In genomic region chr11:51388892-51389340, GRCm38 (mm10) we compare ENCODE assay signal across 15 mouse cellular contexts.
A peak's percentile ranks its signal among the peaks of the same experiment; 100 is the strongest.
DNase-seq lines count a peak whose midpoint lies in the region; ATAC-seq and TF ChIP-seq lines count a peak whose summit lies in the region.
"Had no signal": no experiment of that assay in that cellular context is flagged by ENCODE, and none has a peak within 500 bp of the region (broad histone marks: within the 10 kb centered on the region; RNA-seq: fewer than 3 reads in every experiment).

No protein-coding gene starts in this region.

- peak; percentile 58; the same call in 1 of the 2 replicates for ATAC-seq in lung, embryonic 15.5 days (ENCODE audit: borderline replicate concordance, extremely low read depth, low FRiP score, low TSS enrichment)
- no peak for ATAC-seq in embryonic facial prominence, embryonic 12.5 days (ENCODE audit: insufficient number of reproducible peaks, insufficient read depth, low FRiP score, low TSS enrichment)
- peak; percentile 53; the same call in 1 of the 2 replicates for ATAC-seq in limb, embryonic 11.5 days (ENCODE audit: insufficient number of reproducible peaks, low FRiP score, low TSS enrichment, low read depth)
- ATAC-seq in stomach, postnatal 0 days (ENCODE audit: low FRiP score, low TSS enrichment) = peak; percentile 64; the same call in 1 of the 2 replicates
- ATAC-seq: activated CD4-positive, CD25-positive, alpha-beta regulatory T cell, adult 4 months; midbrain, embryonic 13.5 days had no signal

- no peaks in the 10 kb centered on the region for H3K27me3 ChIP-seq in lung, embryonic 15.5 days
- 0 out of 2 replicates have a peak, but pooled peaks cover 15% of the 10 kb centered on the region for H3K27me3 ChIP-seq in embryonic facial prominence, embryonic 12.5 days
- H3K27me3 ChIP-seq in limb, embryonic 11.5 days (ENCODE audit: control insufficient read depth, insufficient read depth, low read length) = no peaks in the 10 kb centered on the region
- no peaks in the 10 kb centered on the region for H3K27me3 ChIP-seq in stomach, postnatal 0 days (ENCODE audit: control insufficient read depth, insufficient read depth, low read length)
- H3K27me3 ChIP-seq: midbrain, embryonic 13.5 days had no signal

- no peak overlapping the region for H3K27ac ChIP-seq in lung, embryonic 15.5 days
- no peak overlapping the region; the same call in 1 of the 2 replicates for H3K27ac ChIP-seq in embryonic facial prominence, embryonic 12.5 days
- H3K27ac ChIP-seq in limb, embryonic 11.5 days (replicated peaks; ENCODE audit: low read depth, low read length) = peak overlapping the region; percentile 87; the same call in 1 of the 2 replicates
- no peak overlapping the region for H3K27ac ChIP-seq in stomach, postnatal 0 days (replicated peaks)
- H3K27ac ChIP-seq: midbrain, embryonic 13.5 days had no signal

- no peak overlapping the region for H3K9ac ChIP-seq in lung, embryonic 15.5 days
- H3K9ac ChIP-seq in embryonic facial prominence, embryonic 12.5 days = no peak overlapping the region
- no peak overlapping the region for H3K9ac ChIP-seq in limb, embryonic 11.5 days (ENCODE audit: low read length)
- H3K9ac ChIP-seq in stomach, postnatal 0 days (ENCODE audit: low read length) = no peak overlapping the region
- H3K9ac ChIP-seq: midbrain, embryonic 13.5 days had no signal

- DNase-seq in lung, postnatal 25 days (ENCODE audit: low spot score) = no peak
- DNase-seq in limb, embryonic 11.5 days (ENCODE audit: low spot score) = peak; percentile 55
- no peak for DNase-seq in stomach, postnatal 0 days (ENCODE audit: low spot score)
- no peak for DNase-seq in left cerebral cortex, adult 9 months (ENCODE audit: low spot score in 2 of 2)
- DNase-seq in B cell, adult 2 months = no peak
- DNase-seq: cerebellum, postnatal 36 days; kidney, postnatal 36 days; layer of hippocampus, postnatal 36 days; liver; lung, adult 2 months; thymus, adult 18-20 months had no signal

- no peak overlapping the region for H3K4me2 ChIP-seq in lung, embryonic 15.5 days
- H3K4me2 ChIP-seq in embryonic facial prominence, embryonic 12.5 days (replicated peaks) = peak overlapping the region; percentile 29; the same call in 1 of the 2 replicates
- no peak overlapping the region for H3K4me2 ChIP-seq in limb, embryonic 11.5 days (ENCODE audit: low read depth, severe bottlenecking)
- H3K4me2 ChIP-seq in stomach, postnatal 0 days (replicated peaks; ENCODE audit: low read depth) = no peak overlapping the region
- H3K4me2 ChIP-seq: midbrain, embryonic 13.5 days had no signal

- H3K4me3 ChIP-seq in lung, embryonic 15.5 days = no peak overlapping the region
- no peak overlapping the region for H3K4me3 ChIP-seq in embryonic facial prominence, embryonic 12.5 days
- H3K4me3 ChIP-seq in limb, embryonic 11.5 days (ENCODE audit: low read depth, low read length) = no peak overlapping the region
- no peak overlapping the region for H3K4me3 ChIP-seq in stomach, postnatal 0 days (ENCODE audit: low read depth, low read length)
- H3K4me3 ChIP-seq: midbrain, embryonic 13.5 days had no signal

- peaks cover 17% of the 10 kb centered on the region for H3K4me1 ChIP-seq in lung, embryonic 15.5 days
- peaks cover 37% of the 10 kb centered on the region for H3K4me1 ChIP-seq in embryonic facial prominence, embryonic 12.5 days
- H3K4me1 ChIP-seq in limb, embryonic 11.5 days (ENCODE audit: control insufficient read depth, insufficient read depth, low read length) = peaks cover 32% of the 10 kb centered on the region
- H3K4me1 ChIP-seq in stomach, postnatal 0 days (replicated peaks; ENCODE audit: control insufficient read depth, insufficient read depth) = peaks cover 3% of the 10 kb centered on the region; the same call in 1 of the 2 replicates
- H3K4me1 ChIP-seq: midbrain, embryonic 13.5 days had no signal

- 23% methylated on average over 8 of the region's 8 CpGs for WGBS in lung, embryonic 15.5 days
- WGBS in embryonic facial prominence, embryonic 12.5 days = 29% methylated on average over 8 of the region's 8 CpGs
- WGBS in limb, embryonic 11.5 days = 13% methylated on average over 7 of the region's 8 CpGs
- 33% methylated on average over 8 of the region's 8 CpGs for WGBS in stomach, postnatal 0 days

- no peaks in the 10 kb centered on the region for H3K9me3 ChIP-seq in lung, embryonic 15.5 days
- H3K9me3 ChIP-seq in embryonic facial prominence, embryonic 12.5 days = no peaks in the 10 kb centered on the region
- H3K9me3 ChIP-seq in limb, embryonic 11.5 days (ENCODE audit: control insufficient read depth, low read length) = no peaks in the 10 kb centered on the region
- no peaks in the 10 kb centered on the region for H3K9me3 ChIP-seq in stomach, postnatal 0 days (ENCODE audit: control insufficient read depth, low read length)
- H3K9me3 ChIP-seq: midbrain, embryonic 13.5 days had no signal

- no peaks in the 10 kb centered on the region for H3K36me3 ChIP-seq in lung, embryonic 15.5 days
- no peaks in the 10 kb centered on the region for H3K36me3 ChIP-seq in embryonic facial prominence, embryonic 12.5 days
- no peaks in the 10 kb centered on the region for H3K36me3 ChIP-seq in limb, embryonic 11.5 days (ENCODE audit: control insufficient read depth, insufficient read depth, low read length)
- no peaks in the 10 kb centered on the region for H3K36me3 ChIP-seq in stomach, postnatal 0 days (ENCODE audit: control insufficient read depth, insufficient read depth, low read length)
- H3K36me3 ChIP-seq: midbrain, embryonic 13.5 days had no signal

- no peak for TF ChIP-seq EP300 in stomach, postnatal 0 days (optimal IDR thresholded peaks at IDR 0.05)

- TF ChIP-seq CTCF in stomach, postnatal 0 days (IDR thresholded peaks at IDR 0.05; ENCODE audit: low read depth) = no peak
